Mouse (Mus musculus): ENCODE data around the gene Stambpl1. TPM values are rescaled to one million over a fixed set of nuclear protein-coding genes. Genes with fewer than 3 reads are reported as not detected.
A peak's percentile ranks its signal among the peaks of the same experiment; 100 is the strongest.

The Stambpl1 gene
- polyA plus RNA-seq, 1 experiment from 2014 or later = 2.2 TPM

- Histone ChIP-seq H3K4me1 (peaks cover 5% of the 10 kb centered on the region), H3K27ac (replicated peaks) (no peak overlapping the region), H3K9me3 (replicated peaks) (no peaks in the 10 kb centered on the region), H3K36me3 (no peaks in the 10 kb centered on the region), H3K27me3 (ENCODE audit: low read depth, poor library complexity, severe bottlenecking) (no peaks in the 10 kb centered on the region), H3K4me3 (no peak overlapping the region)
- 83% methylated on average over 7 of the region's 7 CpGs for WGBS
- DNase-seq (ENCODE audit: low spot score) = no peak
Measured at GRCm38 (mm10) chr19:34231596-34231995, 39.6 kb downstream of the Stambpl1 start.

DNA sequence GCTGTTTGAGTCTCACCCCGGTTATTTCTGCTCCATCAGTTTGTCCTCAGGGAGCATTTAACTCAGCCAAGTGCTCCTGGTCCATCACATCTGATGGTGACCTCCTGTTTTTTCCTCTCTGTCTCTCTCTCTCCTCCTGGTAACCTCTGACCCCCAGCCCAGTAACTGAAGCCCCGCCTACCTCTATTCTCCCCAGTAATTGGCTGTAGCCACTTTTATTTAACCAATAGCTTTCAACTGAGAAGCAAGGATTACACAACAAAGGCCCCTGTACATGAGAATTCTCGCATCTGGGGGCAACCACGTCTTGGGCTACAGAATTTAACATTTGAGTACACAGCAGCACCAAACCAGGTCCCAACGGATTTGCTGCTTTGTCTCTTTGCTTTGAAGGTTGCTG is 40.3 kb downstream of the Stambpl1 start:
- H3K36me3 ChIP-seq = no peaks in the 10 kb centered on the region
- no peak for DNase-seq (ENCODE audit: low spot score)
- H3K4me1 ChIP-seq = peaks cover 5% of the 10 kb centered on the region
- no peak overlapping the region for H3K4me3 ChIP-seq
- WGBS = 51% methylated on average over 5 of the region's 5 CpGs
- no peaks in the 10 kb centered on the region for H3K9me3 ChIP-seq (replicated peaks)
- H3K27me3 ChIP-seq (ENCODE audit: low read depth, poor library complexity, severe bottlenecking) = no peaks in the 10 kb centered on the region
- no peak overlapping the region for H3K27ac ChIP-seq (replicated peaks)

DNA sequence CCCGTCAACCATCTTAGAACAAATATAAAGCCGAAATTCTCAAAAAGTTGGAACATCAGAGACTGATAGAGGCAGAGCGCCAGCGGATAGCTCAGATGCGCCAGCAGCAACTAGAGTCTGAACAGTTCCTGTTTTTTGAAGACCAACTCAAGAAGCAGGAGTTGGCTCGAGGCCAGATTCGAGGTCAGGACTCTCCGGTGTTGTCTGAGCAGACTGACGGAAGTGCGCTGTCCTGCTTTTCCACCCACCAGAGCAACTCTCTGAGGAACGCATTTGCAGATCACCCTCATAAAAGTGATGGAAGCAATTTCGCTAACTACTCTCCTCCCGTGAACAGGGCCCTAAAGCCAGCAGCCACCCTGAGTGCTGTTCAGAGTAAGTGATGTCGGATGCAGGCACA is 41.9 kb downstream of the Stambpl1 start:
- H3K27me3 ChIP-seq (ENCODE audit: low read depth, poor library complexity, severe bottlenecking) = no peaks in the 10 kb centered on the region
- 96% methylated on average over 14 of the region's 14 CpGs for whole genome bisulfite sequencing

GRCm38 (mm10) chr19:34236049-34236448 is 44.0 kb downstream of the Stambpl1 start:
- no peaks in the 10 kb centered on the region for H3K9me3 ChIP-seq (replicated peaks)
- peaks cover 5% of the 10 kb centered on the region for H3K4me1 ChIP-seq
- H3K4me3 ChIP-seq = no peak overlapping the region
- H3K36me3 ChIP-seq = no peaks in the 10 kb centered on the region
- no peak overlapping the region for H3K27ac ChIP-seq (replicated peaks)
- H3K27me3 ChIP-seq (ENCODE audit: low read depth, poor library complexity, severe bottlenecking) = no peaks in the 10 kb centered on the region
- WGBS = 96% methylated on average over 3 of the region's 3 CpGs
- DNase-seq (ENCODE audit: low spot score) = no peak

More for the DNA sequence above, 41.9 kb downstream of the Stambpl1 start:
- Histone ChIP-seq H3K4me1 (peaks cover 5% of the 10 kb centered on the region), H3K4me3 (no peak overlapping the region), H3K36me3 (no peaks in the 10 kb centered on the region), H3K9me3 (replicated peaks) (no peaks in the 10 kb centered on the region), H3K27ac (replicated peaks) (no peak overlapping the region)
- DNase-seq (ENCODE audit: low spot score) = no peak

- Histone ChIP-seq H3K27ac (replicated peaks) (no peak overlapping the region), H3K27me3 (ENCODE audit: low read depth, poor library complexity, severe bottlenecking) (no peaks in the 10 kb centered on the region), H3K9me3 (replicated peaks) (no peaks in the 10 kb centered on the region), H3K4me1 (no peaks in the 10 kb centered on the region), H3K36me3 (no peaks in the 10 kb centered on the region), H3K4me3 (no peak overlapping the region)
- no peak for DNase-seq (ENCODE audit: low spot score)
- WGBS = 92% methylated on average over 2 of the region's 2 CpGs
Measured at GRCm38 (mm10) chr19:34237746-34238145, 45.7 kb downstream of the Stambpl1 start.

GRCm38 (mm10) chr19:34240273-34241039 is 48.4 kb downstream of the Stambpl1 start:
- H3K9me3 ChIP-seq (replicated peaks) = no peaks in the 10 kb centered on the region
- no peak for DNase-seq (ENCODE audit: low spot score)
- 92% methylated on average over 5 of the region's 5 CpGs for WGBS

GRCm38 (mm10) chr19:34241247-34241915 is 49.4 kb downstream of the Stambpl1 start:
- DNase-seq (ENCODE audit: low spot score) = no peak
- WGBS = 67% methylated on average over 15 of the region's 15 CpGs
- Histone ChIP-seq H3K9me3 (replicated peaks) (no peaks in the 10 kb centered on the region), H3K36me3 (no peaks in the 10 kb centered on the region), H3K4me1 (no peaks in the 10 kb centered on the region), H3K4me3 (no peak overlapping the region), H3K27ac (replicated peaks) (no peak overlapping the region), H3K27me3 (ENCODE audit: low read depth, poor library complexity, severe bottlenecking) (no peaks in the 10 kb centered on the region)

More at GRCm38 (mm10) chr19:34240273-34241039, 48.4 kb downstream of the Stambpl1 start:
- Histone ChIP-seq H3K27ac (replicated peaks) (no peak overlapping the region), H3K4me1 (no peaks in the 10 kb centered on the region), H3K4me3 (no peak overlapping the region), H3K27me3 (ENCODE audit: low read depth, poor library complexity, severe bottlenecking) (no peaks in the 10 kb centered on the region), H3K36me3 (no peaks in the 10 kb centered on the region)

DNA sequence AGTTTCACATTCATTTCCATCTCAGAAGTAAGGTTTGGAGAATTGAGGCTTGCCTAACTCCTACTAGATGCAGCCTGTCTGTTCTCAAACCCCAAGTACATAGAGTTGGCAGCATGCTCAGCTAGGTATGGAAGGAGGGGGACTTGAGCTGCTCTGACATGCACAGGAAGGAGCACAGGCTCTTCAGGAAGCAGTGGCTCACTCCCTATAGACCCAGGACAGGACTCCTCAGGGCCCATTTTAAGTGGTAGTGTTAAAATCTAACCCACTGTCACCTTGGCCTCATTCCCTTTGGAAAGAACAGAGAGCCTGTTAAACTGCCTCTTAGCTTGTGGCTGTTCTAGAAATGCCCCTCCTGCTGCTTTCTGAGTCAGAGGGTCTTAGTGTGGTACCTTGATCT is 50.9 kb downstream of the Stambpl1 start:
- no peak for DNase-seq (ENCODE audit: low spot score)
- H3K27me3 ChIP-seq (ENCODE audit: low read depth, poor library complexity, severe bottlenecking) = no peaks in the 10 kb centered on the region
- no peak overlapping the region for H3K4me3 ChIP-seq
- no peak overlapping the region for H3K27ac ChIP-seq (replicated peaks)
- H3K36me3 ChIP-seq = no peaks in the 10 kb centered on the region
- no peaks in the 10 kb centered on the region for H3K4me1 ChIP-seq
- H3K9me3 ChIP-seq (replicated peaks) = no peaks in the 10 kb centered on the region

GRCm38 (mm10) chr19:34244056-34244455 is 52.0 kb downstream of the Stambpl1 start:
- H3K27me3 ChIP-seq (ENCODE audit: low read depth, poor library complexity, severe bottlenecking) = no peaks in the 10 kb centered on the region
- H3K9me3 ChIP-seq (replicated peaks) = no peaks in the 10 kb centered on the region
- no peak overlapping the region for H3K4me3 ChIP-seq
- no peak overlapping the region for H3K27ac ChIP-seq (replicated peaks)
- peak; percentile 45 for DNase-seq (ENCODE audit: low spot score)
- no peaks in the 10 kb centered on the region for H3K4me1 ChIP-seq
- WGBS = 21% methylated on average over 6 of the region's 6 CpGs
- no peaks in the 10 kb centered on the region for H3K36me3 ChIP-seq

DNA sequence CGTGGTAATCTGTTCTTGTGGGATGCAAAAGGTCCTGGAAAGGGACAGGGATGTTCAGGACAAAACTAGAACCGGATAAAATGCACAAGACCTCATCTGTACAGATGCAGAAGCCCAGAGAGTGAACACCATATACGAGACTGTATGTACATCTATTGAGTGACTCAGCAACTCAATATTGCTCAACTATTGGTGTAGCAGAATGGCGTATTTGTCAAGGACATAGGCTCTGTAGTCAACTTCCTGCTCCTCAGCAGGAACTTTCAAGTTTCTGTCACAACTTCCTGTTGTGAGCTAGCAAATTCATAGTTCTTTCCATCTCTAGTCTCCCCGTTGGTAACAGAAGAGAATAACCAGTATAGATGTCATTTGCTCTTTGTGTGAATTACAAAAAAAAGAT is 56.5 kb downstream of the Stambpl1 start:
- Histone ChIP-seq H3K4me3 (no peak overlapping the region), H3K36me3 (no peaks in the 10 kb centered on the region), H3K9me3 (replicated peaks) (no peaks in the 10 kb centered on the region), H3K27ac (replicated peaks) (no peak overlapping the region), H3K27me3 (ENCODE audit: low read depth, poor library complexity, severe bottlenecking) (no peaks in the 10 kb centered on the region), H3K4me1 (no peaks in the 10 kb centered on the region)
- WGBS = 85% methylated on average over 5 of the region's 5 CpGs
- no peak for DNase-seq (ENCODE audit: low spot score)

GRCm38 (mm10) chr19:34250621-34251020 is 58.6 kb downstream of the Stambpl1 start:
- no peak overlapping the region for H3K27ac ChIP-seq (replicated peaks)
- H3K9me3 ChIP-seq (replicated peaks) = no peaks in the 10 kb centered on the region
- no peak overlapping the region for H3K4me3 ChIP-seq
- 83% methylated on average over 4 of the region's 4 CpGs for WGBS
- H3K4me1 ChIP-seq = no peaks in the 10 kb centered on the region
- no peak for DNase-seq (ENCODE audit: low spot score)
- H3K36me3 ChIP-seq = no peaks in the 10 kb centered on the region
- no peaks in the 10 kb centered on the region for H3K27me3 ChIP-seq (ENCODE audit: low read depth, poor library complexity, severe bottlenecking)

- no peak for DNase-seq (ENCODE audit: low spot score)
- WGBS = 83% methylated on average over 2 of the region's 2 CpGs
- Histone ChIP-seq H3K27me3 (ENCODE audit: low read depth, poor library complexity, severe bottlenecking) (no peaks in the 10 kb centered on the region), H3K36me3 (no peaks in the 10 kb centered on the region), H3K4me1 (no peaks in the 10 kb centered on the region), H3K4me3 (no peak overlapping the region), H3K27ac (replicated peaks) (no peak overlapping the region), H3K9me3 (replicated peaks) (no peaks in the 10 kb centered on the region)
Measured at GRCm38 (mm10) chr19:34251900-34252299, 59.9 kb downstream of the Stambpl1 start.

DNA sequence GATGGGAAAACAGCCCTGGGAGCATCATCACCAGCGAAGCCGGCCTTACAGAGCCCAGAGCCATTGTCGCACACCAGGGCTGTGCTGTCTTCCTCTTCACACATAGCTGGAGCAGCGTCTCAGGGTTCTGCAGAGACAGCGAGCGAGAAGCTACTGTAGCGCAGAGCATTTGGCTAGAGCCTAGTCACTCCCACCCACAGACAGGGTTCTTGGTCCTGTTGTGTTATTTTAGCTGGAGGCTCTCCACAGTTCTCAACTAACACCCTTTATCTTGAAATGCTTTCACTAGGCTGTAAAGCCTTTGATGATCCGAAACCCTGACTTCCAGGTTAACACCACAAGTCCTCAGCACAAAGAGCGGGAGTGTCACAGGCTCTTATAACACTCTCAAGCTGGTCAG is 60.4 kb downstream of the Stambpl1 start:
- no peak for DNase-seq (ENCODE audit: low spot score)
- 84% methylated on average over 9 of the region's 9 CpGs for WGBS
- no peak overlapping the region for H3K4me3 ChIP-seq
- H3K36me3 ChIP-seq = no peaks in the 10 kb centered on the region
- no peak overlapping the region for H3K27ac ChIP-seq (replicated peaks)
- H3K9me3 ChIP-seq (replicated peaks) = no peaks in the 10 kb centered on the region
- no peaks in the 10 kb centered on the region for H3K27me3 ChIP-seq (ENCODE audit: low read depth, poor library complexity, severe bottlenecking)
- no peaks in the 10 kb centered on the region for H3K4me1 ChIP-seq
